Mouse (Mus musculus) cortical plate, adult 2 months (tissue): ENCODE measurements at regions not wholly inside any gene's neighbourhood (a gene's known extent, or its start where the extent isn't known, plus 50 kb on each side); places are given as distances from the start of the nearest gene placed in this dataset.
"Not testable (repeated sequence)": the region's sequence is repeated elsewhere in the genome, so short reads cannot be mapped to it uniquely, and the experiment has no call there.

Experiments used
- H3K27ac ChIP-seq: fragments of 200-500 bp; 2 replicates; pipeline ENCODE4 v1.5.1; 2012; ENCODE audit warnings: low read length, control low read depth, inconsistent platforms; ENCODE audit not compliant: insufficient read depth
- H3K4me1 ChIP-seq: fragments of 200-500 bp; 2 replicates; pipeline ENCODE4 v1.6.1; 2011; ENCODE audit warnings: low read length; ENCODE audit not compliant: control insufficient read depth, insufficient read depth
- H3K4me3 ChIP-seq: fragments of 200-500 bp; 2 replicates; pipeline ENCODE4 v1.5.1; 2011; ENCODE audit warnings: mild to moderate bottlenecking, low read length, control low read depth; ENCODE audit not compliant: insufficient read depth
- CTCF ChIP-seq: fragments of 200-500 bp; IDR thresholded peaks from 2 replicates; pipeline ENCODE4 v1.5.1; 2011; ENCODE audit warnings: mild to moderate bottlenecking, control low read depth, low read length; ENCODE audit not compliant: insufficient read depth; ENCODE audit errors: extremely low read depth
- POLR2A ChIP-seq: fragments of 200-500 bp; IDR thresholded peaks from 2 replicates; pipeline ENCODE4 v1.6.1; 2011; ENCODE audit warnings: mild to moderate bottlenecking, low read length, control low read depth; ENCODE audit not compliant: insufficient read depth; ENCODE audit errors: extremely low read depth

GRCm38 (mm10) chr12:10525934-10526333 lies 135.4 kb downstream of the Rdh14 start:
- Histone ChIP-seq H3K4me1 (no peaks in the 10 kb centered on the region), H3K4me3 (no peak overlapping the region)
- TF ChIP-seq POLR2A (no peak), CTCF (no peak)

GRCm38 (mm10) chr12:10529077-10529476 lies 138.5 kb downstream of the Rdh14 start:
- H3K27ac ChIP-seq: no peak overlapping the region
- H3K4me3 ChIP-seq: no peak overlapping the region
- H3K4me1 ChIP-seq: no peaks in the 10 kb centered on the region
- TF ChIP-seq CTCF (no peak), POLR2A (no peak)

More at GRCm38 (mm10) chr12:10525934-10526333, 135.4 kb downstream of the Rdh14 start:
- no peak overlapping the region for H3K27ac ChIP-seq

GRCm38 (mm10) chr12:10530996-10531395 lies 140.4 kb downstream of the Rdh14 start:
- Histone ChIP-seq H3K4me1 (no peaks in the 10 kb centered on the region), H3K4me3 (no peak overlapping the region), H3K27ac (no peak overlapping the region)
- no peak for TF ChIP-seq POLR2A
- TF ChIP-seq CTCF: no peak

GRCm38 (mm10) chr12:10533971-10534370 lies 143.4 kb downstream of the Rdh14 start:
- TF ChIP-seq CTCF (no peak), POLR2A (no peak)
- H3K27ac ChIP-seq: no peak overlapping the region
- no peaks in the 10 kb centered on the region for H3K4me1 ChIP-seq
- H3K4me3 ChIP-seq: no peak overlapping the region

GRCm38 (mm10) chr12:10536239-10536638 lies 145.7 kb downstream of the Rdh14 start:
- TF ChIP-seq CTCF (no peak), POLR2A (no peak)
- Histone ChIP-seq H3K4me3 (no peak overlapping the region), H3K4me1 (no peaks in the 10 kb centered on the region), H3K27ac (no peak overlapping the region)

- peak; percentile 87 for TF ChIP-seq CTCF
- TF ChIP-seq POLR2A: no peak
- Histone ChIP-seq H3K4me3 (no peak overlapping the region), H3K27ac (no peak overlapping the region), H3K4me1 (no peaks in the 10 kb centered on the region)
Observed at GRCm38 (mm10) chr12:10537069-10537468, 146.5 kb downstream of the Rdh14 start.

- H3K27ac ChIP-seq: no peak overlapping the region
- no peak overlapping the region for H3K4me3 ChIP-seq
- H3K4me1 ChIP-seq: no peaks in the 10 kb centered on the region
- TF ChIP-seq POLR2A (no peak), CTCF (no peak)
Observed at GRCm38 (mm10) chr12:10549481-10550201, 159.1 kb downstream of the Rdh14 start.

- H3K4me3 ChIP-seq, H3K27ac ChIP-seq, H3K4me1 ChIP-seq: not testable (repeated sequence)
Observed at GRCm38 (mm10) chr12:10554701-10555100, 164.1 kb downstream of the Rdh14 start.

GRCm38 (mm10) chr12:10562966-10563365 lies 172.4 kb downstream of the Rdh14 start:
- TF ChIP-seq CTCF: no peak
- no peak for TF ChIP-seq POLR2A
- Histone ChIP-seq H3K27ac (no peak overlapping the region), H3K4me1 (no peaks in the 10 kb centered on the region), H3K4me3 (no peak overlapping the region)

GRCm38 (mm10) chr12:10567881-10568280 lies 177.3 kb downstream of the Rdh14 start:
- Histone ChIP-seq H3K4me1 (no peaks in the 10 kb centered on the region), H3K27ac (no peak overlapping the region), H3K4me3 (no peak overlapping the region)
- TF ChIP-seq CTCF: no peak
- TF ChIP-seq POLR2A: no peak

GRCm38 (mm10) chr12:10571643-10572377 lies 181.2 kb downstream of the Rdh14 start:
- Histone ChIP-seq H3K27ac (no peak overlapping the region), H3K4me1 (no peaks in the 10 kb centered on the region), H3K4me3 (no peak overlapping the region)
- TF ChIP-seq POLR2A (no peak), CTCF (0 out of 2 replicates have a peak, but pooled peaks have one; percentile 35)
